Mouse (Mus musculus): ENCODE measurements around the gene Fam180a.

Gene Fam180a

DNA sequence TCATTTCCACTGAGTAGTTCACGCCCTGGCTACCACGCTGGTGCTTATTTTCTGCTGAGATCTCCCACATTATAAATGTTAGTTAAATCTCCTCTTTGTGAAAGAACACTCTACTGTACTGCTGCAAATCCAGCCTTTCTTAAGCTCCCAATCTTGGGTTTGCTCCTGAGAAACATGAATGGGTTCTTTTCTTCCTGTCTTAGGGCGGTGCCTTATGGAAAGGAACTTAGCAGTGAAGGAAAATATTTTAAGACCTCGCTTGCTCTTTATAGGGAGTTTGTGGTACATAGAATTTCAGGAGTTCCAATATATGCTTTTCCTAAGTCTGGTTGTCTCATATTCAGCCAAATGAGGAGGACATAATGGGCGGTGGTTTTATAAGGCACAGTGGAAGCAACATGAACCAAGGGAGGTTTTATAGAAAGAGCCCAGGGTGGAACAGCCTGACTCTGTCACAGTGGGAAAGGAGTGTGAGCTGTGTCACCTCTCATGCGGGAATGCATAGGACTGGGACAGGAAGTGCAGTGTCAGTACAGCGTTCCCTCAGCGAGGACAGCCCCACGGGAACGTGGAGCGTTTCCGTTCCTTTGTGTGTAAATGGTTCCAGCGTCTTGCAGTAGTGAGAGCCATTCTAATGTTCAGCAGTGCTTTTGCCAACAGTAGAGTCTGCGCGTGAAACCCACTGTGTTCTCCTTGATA is 60.2 kb downstream of the Fam180a start:
- no peak for DNase-seq (ENCODE audit: low spot score)

Measured in T-cell, adult 2 months (primary cell).